Mouse (Mus musculus) adrenal gland, adult 18-20 months (tissue): ENCODE results near the gene Map7d3. TPM values are rescaled to one million over a fixed set of nuclear protein-coding genes. Genes with fewer than 3 reads are reported as not detected.

Experiments used
- total RNA-seq, 2 experiments: library from RNA; stranded (reverse); gene quantifications; 1 replicate in 1 of 2; 2 replicates in 1 of 2; pipeline ENCODE4 v1.2.3; 2021

Map7d3 gene
- total RNA-seq, 2 experiments from 2014 or later: 1.1 to 1.3 TPM

Other genes with a start within 250 kb of the Map7d3 start
- 10 to 100 TPM; 28.4 to 29.8 TPM for gene Mmgt1, start 224.3 kb downstream of the Map7d3 start, total RNA-seq
- 10 to 100 TPM; 27.8 to 31.0 TPM for gene Slc9a6, start 212.6 kb downstream of the Map7d3 start, total RNA-seq
- gene Fhl1, start 90.5 kb downstream of the Map7d3 start, total RNA-seq: 10 to 100 TPM; 33.5 to 87.9 TPM
- gene Adgrg4, start 47.8 kb upstream of the Map7d3 start, total RNA-seq: not detected
- gene Brs3, start 220.7 kb upstream of the Map7d3 start, total RNA-seq: not detected
- gene Htatsf1, start 231.3 kb upstream of the Map7d3 start, total RNA-seq: 10 to 100 TPM; 37.1 to 41.7 TPM